Mouse (Mus musculus): ENCODE measurements at regions not wholly inside any gene's neighbourhood (a gene's known extent, or its start where the extent isn't known, plus 50 kb on each side); places are given as distances from the start of the nearest gene placed in this dataset.

DNA sequence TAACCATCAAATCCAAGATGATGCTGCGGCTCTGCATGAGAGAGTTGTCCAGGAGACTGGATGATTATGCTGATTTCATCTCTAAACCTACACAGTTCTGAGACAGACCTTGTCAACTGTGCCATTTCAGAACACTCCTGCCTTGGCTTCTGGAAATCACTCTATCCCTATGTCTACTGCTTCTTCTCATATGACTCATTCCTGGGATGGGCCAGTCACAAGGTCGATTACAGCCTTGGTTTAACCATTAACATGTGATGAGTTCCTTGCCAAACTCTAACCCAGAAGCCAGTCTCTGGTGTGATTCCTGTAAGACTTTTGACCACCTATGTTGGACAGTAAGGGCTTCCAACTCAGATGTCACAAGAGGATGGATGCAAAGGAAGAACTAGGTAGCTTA lies 216.3 kb upstream of the Onecut1 start:
- TF ChIP-seq CTCF (IDR thresholded peaks at IDR 0.05; ENCODE audit: extremely low read depth, insufficient read depth, insufficient read length, insufficient replicate concordance), result no peak
- no peak for TF ChIP-seq POLR2A (IDR thresholded peaks at IDR 0.05; ENCODE audit: low read depth, low read length)
